Mouse (Mus musculus) kidney, postnatal 36 days (tissue): ENCODE results near the gene Tut1.

Source experiments
- DNase-seq, 2 experiments: peaks; one replicate each; pipeline ENCODE4 v3.0.0; 2021 to 2022; ENCODE audit warnings: mixed read lengths in 2 of 2

Tut1 gene

DNA sequence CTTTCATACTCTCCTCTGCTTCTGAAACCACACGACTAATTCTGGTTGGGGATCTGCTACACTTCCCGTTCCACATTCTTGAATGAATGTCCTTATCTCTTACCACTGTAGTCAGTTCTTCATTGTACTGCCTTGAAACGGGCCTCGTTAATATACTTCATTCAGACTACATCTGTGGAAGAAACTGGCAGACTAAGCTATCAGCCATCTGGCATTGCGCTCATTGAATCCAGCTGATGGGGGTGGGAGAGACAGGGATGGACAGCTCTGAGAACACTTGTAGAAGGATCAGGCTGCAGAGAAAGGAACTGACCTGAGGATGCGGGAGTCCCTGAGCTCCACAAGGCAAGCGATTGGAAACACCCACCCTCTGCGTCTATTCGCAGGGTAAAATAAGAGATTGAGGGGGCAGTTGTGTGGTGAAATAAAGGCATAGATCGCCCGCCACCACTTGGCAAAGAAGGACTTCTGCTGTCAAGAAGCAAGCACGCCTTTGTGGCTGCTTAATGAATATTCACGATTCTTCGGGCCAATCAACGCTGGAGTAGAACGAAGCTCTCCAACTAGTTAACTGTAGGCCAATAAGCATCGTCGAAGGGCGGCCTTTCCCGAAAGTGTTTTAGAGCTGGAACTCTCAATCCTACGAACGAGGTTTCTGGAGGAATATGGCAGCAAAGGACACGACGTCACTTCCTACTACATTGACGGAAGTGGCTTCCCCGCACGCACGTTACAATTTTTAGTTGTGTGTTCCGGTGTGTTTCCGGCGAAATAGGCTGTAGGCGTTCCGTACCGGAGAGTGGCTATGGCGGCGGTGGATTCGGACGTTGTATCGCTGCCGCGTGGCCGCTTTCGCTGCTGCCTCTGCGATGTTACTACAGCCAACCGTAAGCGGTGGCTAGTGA lies at the start of gene Tut1:
Gene Tut1, plus strand, starts transcription at position 713 of the 905 bp plus-strand sequence.
- DNase-seq, result peak; percentile 91 to 96

- no peak for DNase-seq
These were observed 45.1 kb upstream of the Tut1 start for GRCm38 (mm10) chr19:8908531-8908930.

- DNase-seq, result no peak
These were observed 41.8 kb upstream of the Tut1 start for GRCm38 (mm10) chr19:8911810-8912209.

- no peak for DNase-seq
These were observed 39.4 kb upstream of the Tut1 start for GRCm38 (mm10) chr19:8914212-8914611.

GRCm38 (mm10) chr19:8919000-8919399 lies 34.6 kb upstream of the Tut1 start:
- DNase-seq, result no peak

GRCm38 (mm10) chr19:8919684-8920072 lies 34.0 kb upstream of the Tut1 start:
- DNase-seq, result no peak

GRCm38 (mm10) chr19:8920073-8920736 lies 33.4 kb upstream of the Tut1 start, which contains the start of gene B3gat3:
Gene B3gat3 (plus strand): TSS chr19:8920374.
- DNase-seq, result peak; percentile 97 to 98

DNA sequence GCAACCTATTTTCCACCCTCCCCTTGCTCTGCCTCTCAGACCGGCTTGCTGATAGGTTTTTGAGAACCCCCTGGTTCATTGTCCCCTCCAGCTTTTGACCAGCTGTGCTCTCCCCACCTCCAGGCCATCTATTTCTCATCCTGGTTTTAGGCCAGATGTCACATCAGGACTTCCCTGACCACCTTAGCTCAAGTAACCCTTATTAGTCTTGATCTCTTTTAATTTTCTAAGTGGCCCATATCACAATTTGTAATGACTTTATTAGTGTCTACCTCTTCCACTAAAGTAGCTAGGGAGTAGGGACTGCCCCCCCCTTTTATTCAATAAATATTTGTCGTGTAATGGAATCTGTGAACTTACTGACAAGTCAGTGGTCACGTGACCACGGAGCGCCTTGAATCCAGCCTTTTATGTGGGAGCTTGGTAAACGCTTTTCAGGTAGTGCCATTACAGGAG lies 32.8 kb upstream of the Tut1 start:
- DNase-seq, result peak; percentile 57 to 64

GRCm38 (mm10) chr19:8921741-8922140 lies 31.9 kb upstream of the Tut1 start:
- no peak for DNase-seq

GRCm38 (mm10) chr19:8926766-8927165 lies 26.9 kb upstream of the Tut1 start:
- DNase-seq, result no peak

GRCm38 (mm10) chr19:8927891-8928525 lies 25.6 kb upstream of the Tut1 start:
- no peak for DNase-seq

GRCm38 (mm10) chr19:8928689-8929223 lies 24.9 kb upstream of the Tut1 start:
- no peak for DNase-seq

DNA sequence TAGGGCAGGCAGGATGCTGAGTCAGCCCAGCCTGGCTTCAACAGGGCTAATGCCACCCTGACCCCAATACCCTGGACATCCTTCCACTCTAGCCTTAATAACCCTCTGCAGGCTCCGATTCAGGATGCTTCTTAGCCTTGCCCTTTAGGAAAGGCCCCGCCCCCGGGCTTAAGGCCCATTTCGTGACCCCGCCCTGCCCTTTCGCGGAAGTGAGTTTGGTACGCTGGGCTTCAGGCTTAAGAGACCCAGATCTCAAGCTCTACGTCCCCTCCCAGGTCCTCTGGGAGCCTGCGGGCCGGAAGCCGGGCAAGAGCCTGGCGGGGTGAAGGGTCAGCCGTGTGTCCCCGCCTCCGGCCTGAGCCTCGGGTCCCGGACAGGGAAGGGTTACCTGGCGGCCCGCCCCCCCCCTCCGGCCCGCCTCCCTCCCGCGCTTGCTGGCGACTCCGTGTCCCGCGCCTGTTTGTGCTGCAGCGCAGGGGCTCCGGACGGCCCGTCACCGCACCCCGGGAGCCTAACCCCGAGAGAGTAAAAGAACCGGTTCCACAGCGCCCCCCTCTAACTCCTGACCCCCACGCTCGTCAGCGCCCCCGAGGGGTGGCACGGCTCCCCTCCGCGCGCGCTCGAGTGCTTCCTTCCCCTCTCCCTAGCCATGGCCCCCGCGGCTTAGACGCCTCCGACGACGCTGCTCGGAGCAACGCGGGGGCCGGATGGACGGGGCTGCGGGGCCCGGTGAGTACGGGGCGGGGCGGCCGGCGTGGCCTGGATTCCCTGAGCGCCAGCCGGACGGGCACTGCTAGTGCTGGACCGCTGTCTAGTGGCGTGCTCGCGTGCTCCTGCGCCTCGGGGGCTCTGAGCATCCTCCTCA lies 24.2 kb upstream of the Tut1 start, which contains the start of the genes Rom1 and Eml3:
Gene Rom1, minus strand, starts transcription at position 133 of the 865 bp plus-strand sequence.
Gene Eml3, plus strand, starts transcription at position 329 of the 865 bp plus-strand sequence.
- DNase-seq, result peak; percentile 95

DNA sequence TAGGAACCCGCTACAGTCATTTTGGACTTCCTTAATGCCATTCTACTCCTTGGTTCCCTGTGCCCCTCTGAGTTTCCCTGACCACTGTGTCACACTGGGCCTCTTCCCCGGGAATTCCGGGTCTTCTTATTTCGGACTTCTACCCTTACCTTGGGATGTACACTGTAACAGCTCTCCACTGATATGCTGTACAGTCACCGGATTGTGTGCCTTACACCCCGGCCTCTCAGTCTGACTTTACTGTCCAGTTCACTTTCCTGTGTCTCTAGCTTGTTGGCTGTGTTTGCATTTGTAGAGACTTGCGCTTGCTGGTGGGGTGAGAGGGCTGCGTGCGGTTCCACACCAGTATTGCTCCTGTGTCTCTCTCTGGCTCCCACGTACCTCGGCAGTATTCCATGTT lies 23.5 kb upstream of the Tut1 start:
- DNase-seq, result no peak

DNA sequence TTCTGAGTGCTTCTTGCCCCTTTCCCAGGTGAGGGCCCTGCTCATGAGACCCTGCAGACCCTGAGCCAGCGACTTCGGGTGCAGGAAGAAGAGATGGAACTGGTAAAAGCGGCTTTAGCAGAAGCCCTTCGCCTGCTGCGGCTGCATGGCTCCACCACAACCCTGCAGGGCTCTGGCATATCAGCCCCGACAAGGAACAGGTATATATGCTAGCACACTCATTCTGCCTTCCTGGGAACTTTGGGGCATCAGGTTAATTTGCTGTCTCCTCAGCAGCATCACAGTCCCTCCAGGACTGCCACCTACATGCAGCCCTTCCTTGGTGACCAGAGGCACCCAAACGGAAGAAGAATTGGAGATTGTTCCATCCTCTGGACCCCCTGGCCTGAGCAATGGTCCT lies 22.9 kb upstream of the Tut1 start:
- DNase-seq, result no peak

DNA sequence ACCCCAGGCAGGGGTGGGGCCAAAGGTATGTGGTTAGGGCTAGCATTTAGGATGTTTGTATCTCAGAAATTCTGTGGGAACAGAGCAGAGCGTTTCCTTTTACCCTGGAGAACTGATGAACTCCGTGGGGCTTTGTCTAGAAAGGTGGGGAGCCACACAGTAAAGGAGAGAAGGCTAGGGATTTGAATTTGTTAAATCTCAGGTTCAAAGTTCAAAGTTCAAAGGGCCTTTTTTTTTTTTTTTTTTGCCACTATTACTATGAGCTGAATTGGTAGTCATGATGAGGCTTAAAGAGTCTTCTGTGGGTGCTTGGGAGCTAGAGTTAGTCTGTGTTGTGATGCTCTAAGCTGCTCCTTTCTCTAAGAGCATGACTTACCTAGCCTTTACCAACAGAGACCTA lies 16.9 kb upstream of the Tut1 start:
- DNase-seq, result no peak

DNA sequence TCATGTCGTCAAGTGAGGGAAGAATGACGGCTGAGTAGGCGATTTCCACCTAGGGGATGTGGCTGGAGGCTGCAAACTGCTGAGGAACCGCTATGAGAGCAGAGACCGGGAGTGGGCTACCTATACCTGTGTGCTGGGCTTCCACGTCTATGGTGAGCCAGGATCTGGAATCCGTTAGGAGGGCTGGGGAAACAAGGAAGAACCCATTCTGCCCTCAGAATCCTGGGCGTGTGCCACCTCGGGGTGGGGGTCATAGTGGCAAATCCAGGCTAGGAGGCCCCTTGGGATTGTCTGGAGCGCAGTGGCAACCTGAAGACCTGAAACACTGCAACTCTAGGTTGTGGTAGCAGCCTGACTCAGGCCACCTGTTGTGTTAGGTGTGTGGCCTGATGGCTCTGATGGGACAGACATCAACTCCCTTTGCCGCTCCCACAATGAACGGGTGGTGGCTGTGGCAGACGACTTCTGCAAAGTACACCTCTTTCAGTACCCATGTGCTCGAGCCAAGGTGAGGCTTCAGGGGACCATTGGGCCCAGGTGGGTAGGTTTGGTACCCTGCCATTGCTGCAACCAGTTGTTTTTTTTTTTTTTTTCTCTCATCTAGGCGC lies 13.0 kb upstream of the Tut1 start:
- no peak for DNase-seq

GRCm38 (mm10) chr19:8941136-8941514 lies 12.5 kb upstream of the Tut1 start:
- no peak for DNase-seq

GRCm38 (mm10) chr19:8941515-8942217 lies 12.0 kb upstream of the Tut1 start, which contains the start of gene Mta2:
Gene Mta2 (plus strand): TSS chr19:8941875.
- DNase-seq, result peak; percentile 97 to 99

- peak; percentile 64 to 75 for DNase-seq
These were observed 11.2 kb upstream of the Tut1 start for GRCm38 (mm10) chr19:8942276-8942964.
